In genomic region chr7:114116711-114117351, GRCm38 (mm10) we compare ENCODE assay signal across 8 mouse cellular contexts. TPM values are rescaled to one million over a fixed set of nuclear protein-coding genes. Genes with fewer than 3 reads are reported as not detected.
DNase-seq lines count a peak whose midpoint lies in the region; ATAC-seq and TF ChIP-seq lines count a peak whose summit lies in the region.

No protein-coding gene starts in this region.

- no peaks in the 10 kb centered on the region for H3K36me3 ChIP-seq in intestine, embryonic 16.5 days (ENCODE audit: control insufficient read depth, insufficient read depth, low read length)
- H3K36me3 ChIP-seq in neural tube, embryonic 15.5 days = no peaks in the 10 kb centered on the region

- H3K27me3 ChIP-seq in intestine, embryonic 16.5 days (replicated peaks; ENCODE audit: control insufficient read depth, insufficient read depth, low read length) = no peaks in the 10 kb centered on the region
- peaks cover 4% of the 10 kb centered on the region; the same call in 1 of the 2 replicates for H3K27me3 ChIP-seq in neural tube, embryonic 15.5 days (replicated peaks)

- H3K4me1 ChIP-seq in cortical plate, adult 2 months (ENCODE audit: control insufficient read depth, insufficient read depth, low read length) = peaks cover 2% of the 10 kb centered on the region; the same call in 1 of the 2 replicates
- peaks cover 9% of the 10 kb centered on the region; the same call in 1 of the 2 replicates for H3K4me1 ChIP-seq in intestine, embryonic 16.5 days (ENCODE audit: control insufficient read depth, insufficient read depth, low read length)
- peaks cover 17% of the 10 kb centered on the region for H3K4me1 ChIP-seq in neural tube, embryonic 15.5 days

- H3K4me2 ChIP-seq in intestine, embryonic 16.5 days (ENCODE audit: low read depth, low read length) = peak overlapping the region; percentile 70
- peak overlapping the region; percentile 81 for H3K4me2 ChIP-seq in neural tube, embryonic 15.5 days

- no peak for TF ChIP-seq CTCF in cortical plate, adult 2 months (IDR thresholded peaks at IDR 0.05; ENCODE audit: extremely low read depth, insufficient read depth, low read length)

- H3K9me3 ChIP-seq in intestine, embryonic 16.5 days (ENCODE audit: control insufficient read depth, low read length) = no peaks in the 10 kb centered on the region
- H3K9me3 ChIP-seq in neural tube, embryonic 15.5 days (replicated peaks) = no peaks in the 10 kb centered on the region

- peak; percentile 84 for ATAC-seq in intestine, embryonic 16.5 days
- peak; percentile 89 for ATAC-seq in neural tube, embryonic 15.5 days (ENCODE audit: low FRiP score)

- TF ChIP-seq POLR2A in cortical plate, adult 2 months (IDR thresholded peaks at IDR 0.05; ENCODE audit: extremely low read depth, insufficient read depth, low read length) = no peak

- intact Hi-C loops in left cerebral cortex, postnatal 4 days (cut with DNase I) = loop anchor here (10.0 kb wide), 1 partner anchor 52 kb away; no protein-coding TSS in a partner anchor

- WGBS in intestine, embryonic 16.5 days = under 1% methylated on average over 71 of the region's 74 CpGs
- WGBS in neural tube, embryonic 15.5 days = under 1% methylated on average over 49 of the region's 74 CpGs

- DNase-seq in left cerebral cortex, postnatal 4 days = peak; percentile 39
- DNase-seq in left cerebral cortex, adult 11 months (ENCODE audit: low spot score) = no peak
- peak; percentile 98 for DNase-seq in heart, adult 11 months
- DNase-seq in lung, adult 18-20 months = peak; percentile 81 to 84
- peak; percentile 53 for DNase-seq in thymus, postnatal 0 days (ENCODE audit: low spot score)

- H3K9ac ChIP-seq in intestine, embryonic 16.5 days (ENCODE audit: low read depth, low read length) = peak overlapping the region; percentile 86
- peak overlapping the region; percentile 74 for H3K9ac ChIP-seq in neural tube, embryonic 15.5 days (replicated peaks)

- H3K4me3 ChIP-seq in cortical plate, adult 2 months (ENCODE audit: insufficient read depth, low read length) = peak overlapping the region; percentile 60
- H3K4me3 ChIP-seq in intestine, embryonic 16.5 days (ENCODE audit: low read length) = peak overlapping the region; percentile 87
- H3K4me3 ChIP-seq in neural tube, embryonic 15.5 days (replicated peaks) = peak overlapping the region; percentile 83

- H3K27ac ChIP-seq in cortical plate, adult 2 months (ENCODE audit: insufficient read depth, low read length) = peak overlapping the region; percentile 82; the same call in 1 of the 2 replicates
- H3K27ac ChIP-seq in intestine, embryonic 16.5 days (ENCODE audit: low read length) = peak overlapping the region; percentile 98
- peak overlapping the region; percentile 89 for H3K27ac ChIP-seq in neural tube, embryonic 15.5 days (replicated peaks)

RNA-seq across cellular contexts. Expression of gene Rras2, which starts 0.8 kb away (rescaled TPM):
- total RNA-seq in left cerebral cortex, postnatal 4 days (2021) = 10 to 100 TPM; 71.3 to 74.0 TPM
- 21.2 and 21.7 TPM in 2 replicates for polyA plus RNA-seq in cortical plate, adult 2 months (2012; rRNA removed)
- 20.6 and 21.2 TPM in 2 replicates for polyA plus RNA-seq in intestine, embryonic 16.5 days (2015; fragmentation: Nextera tagmentation; extraction: Ambion mirVana)
- 18.2 and 29.4 TPM in 2 replicates for polyA plus RNA-seq in neural tube, embryonic 15.5 days (2015; fragmentation: Nextera tagmentation; extraction: Ambion mirVana)
- 56.8 and 58.2 TPM in 2 replicates for polyA plus RNA-seq in thymus, postnatal 0 days (2015; fragmentation: Nextera tagmentation; extraction: Ambion mirVana)
